Mouse (Mus musculus) C2C12 (cell line): ENCODE measurements at regions not wholly inside any gene's neighbourhood (a gene's known extent, or its start where the extent isn't known, plus 50 kb on each side); places are given as distances from the start of the nearest gene placed in this dataset.
A peak's percentile ranks its signal among the peaks of the same experiment; 100 is the strongest.

Source experiments
- H3K27me3 ChIP-seq: one replicate; pipeline ENCODE4 v1.6.1; 2011; ENCODE audit not compliant: control insufficient read depth, insufficient read depth, insufficient read length
- H3K36me3 ChIP-seq: one replicate; pipeline ENCODE4 v1.6.1; 2011; ENCODE audit not compliant: control insufficient read depth, insufficient read depth
- H3K4me3 ChIP-seq: one replicate; pipeline ENCODE4 v1.5.1; 2011; ENCODE audit warnings: mild to moderate bottlenecking, control low read depth; ENCODE audit not compliant: poor library complexity, insufficient read depth, severe bottlenecking
- H3K79me2 ChIP-seq: one replicate; pipeline ENCODE4 v1.6.1; 2011; ENCODE audit not compliant: control insufficient read depth, insufficient read depth
- H3K79me3 ChIP-seq: one replicate; pipeline ENCODE4 v1.6.1; 2011; ENCODE audit warnings: low read depth, control low read depth
- H3ac ChIP-seq: one replicate; pipeline ENCODE3; 2011; ENCODE audit warnings: low read depth; ENCODE audit not compliant: control insufficient read depth, insufficient read length
- CEBPB ChIP-seq: IDR thresholded peaks from one replicate; pipeline ENCODE4 v1.6.1; 2011; ENCODE audit warnings: low read depth, mild to moderate bottlenecking, control low read depth, moderate library complexity
- CTCF ChIP-seq: IDR thresholded peaks from one replicate; pipeline ENCODE4 v1.5.1; 2011; ENCODE audit not compliant: control insufficient read depth, insufficient read depth, insufficient read length
- FOSL1 ChIP-seq: IDR thresholded peaks from one replicate; pipeline ENCODE4 v1.8.0; 2011; ENCODE audit warnings: mild to moderate bottlenecking, low read length; ENCODE audit not compliant: poor library complexity, insufficient read depth, severe bottlenecking
- MAX ChIP-seq: IDR thresholded peaks from one replicate; pipeline ENCODE4 v1.6.1; 2011; ENCODE audit warnings: mild to moderate bottlenecking, control low read depth
- MYOD1 ChIP-seq: IDR thresholded peaks from one replicate; pipeline ENCODE4 v1.6.1; 2011; ENCODE audit warnings: low read depth; ENCODE audit not compliant: control insufficient read depth, insufficient read length
- MYOG ChIP-seq: IDR thresholded peaks from one replicate; pipeline ENCODE4 v1.6.1; 2011; ENCODE audit not compliant: control insufficient read depth, insufficient read length; ENCODE audit errors: extremely low read depth
- USF1 ChIP-seq: IDR thresholded peaks from one replicate; pipeline ENCODE4 v1.6.1; 2011; ENCODE audit warnings: low read depth, mild to moderate bottlenecking, control low read depth, moderate library complexity

GRCm38 (mm10) chr1:89394471-89394870 is 60.1 kb upstream of the Agap1 start:
- Histone ChIP-seq H3K27me3 (peaks cover 3% of the 10 kb centered on the region), H3K36me3 (no peaks in the 10 kb centered on the region), H3ac (no peak overlapping the region), H3K79me3 (no peaks in the 10 kb centered on the region), H3K79me2 (no peaks in the 10 kb centered on the region), H3K4me3 (no peak overlapping the region)
- TF ChIP-seq MYOD1 = peak; percentile 16
- no peak for TF ChIP-seq FOSL1
- TF ChIP-seq CEBPB = no peak
- TF ChIP-seq USF1 = no peak
- TF ChIP-seq MYOG = no peak
- TF ChIP-seq MAX = no peak
- no peak for TF ChIP-seq CTCF

- Histone ChIP-seq H3K27me3 (peaks cover 3% of the 10 kb centered on the region), H3K4me3 (no peak overlapping the region), H3K79me2 (no peaks in the 10 kb centered on the region), H3K79me3 (no peaks in the 10 kb centered on the region), H3ac (no peak overlapping the region), H3K36me3 (no peaks in the 10 kb centered on the region)
- TF ChIP-seq CTCF (no peak), USF1 (no peak), MYOG (no peak), FOSL1 (no peak), CEBPB (no peak), MYOD1 (no peak), MAX (no peak)
Measured at GRCm38 (mm10) chr1:89400734-89401202, 53.8 kb upstream of the Agap1 start.

DNA sequence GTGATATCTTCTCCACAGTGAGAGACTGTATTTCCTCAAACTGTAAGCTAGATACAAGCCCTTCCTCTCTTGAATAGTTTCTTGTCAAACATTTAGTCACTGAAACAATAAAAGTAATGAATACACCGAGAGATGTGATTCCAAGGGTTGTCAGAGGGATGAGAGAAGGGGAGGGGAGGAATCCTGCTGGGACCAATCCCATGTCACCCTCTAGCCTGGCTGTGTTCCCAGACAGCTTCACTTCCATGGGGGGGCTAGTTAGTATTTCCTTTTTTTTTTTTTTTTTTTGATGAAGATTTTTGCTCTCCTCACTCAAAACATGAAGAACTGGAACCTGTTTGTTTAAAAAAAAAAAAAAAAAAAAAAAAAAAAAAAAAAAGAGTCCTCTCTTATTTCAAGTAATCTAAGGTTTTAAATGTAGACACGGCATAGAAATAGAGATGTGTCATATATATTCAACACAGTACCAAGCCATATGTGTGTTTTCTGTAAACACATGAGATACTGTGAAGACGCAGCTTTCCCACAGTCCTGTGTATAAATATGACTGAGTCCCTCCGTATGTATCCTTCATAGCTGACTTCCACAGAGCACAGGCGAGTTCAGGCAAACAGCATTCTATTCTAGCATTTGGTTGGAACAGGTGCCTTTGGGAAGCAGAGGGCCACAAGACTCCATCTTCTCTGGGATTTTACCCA is 51.9 kb upstream of the Agap1 start:
- Histone ChIP-seq H3K79me3 (no peaks in the 10 kb centered on the region), H3K27me3 (no peaks in the 10 kb centered on the region), H3K36me3 (no peaks in the 10 kb centered on the region), H3K79me2 (no peaks in the 10 kb centered on the region), H3ac (no peak overlapping the region), H3K4me3 (no peak overlapping the region)
- TF ChIP-seq CTCF (no peak), MYOD1 (no peak), MYOG (no peak), USF1 (no peak), MAX (no peak), FOSL1 (no peak), CEBPB (no peak)

- no peaks in the 10 kb centered on the region for H3K79me3 ChIP-seq
Measured at GRCm38 (mm10) chr1:89403551-89404050, 51.0 kb upstream of the Agap1 start.

More at GRCm38 (mm10) chr1:89403551-89404050, 51.0 kb upstream of the Agap1 start:
- H3K4me3 ChIP-seq = no peak overlapping the region
- H3K36me3 ChIP-seq = no peaks in the 10 kb centered on the region
- no peaks in the 10 kb centered on the region for H3K79me2 ChIP-seq
- H3K27me3 ChIP-seq = no peaks in the 10 kb centered on the region
- TF ChIP-seq USF1 (no peak), FOSL1 (no peak), MYOD1 (no peak), CTCF (no peak), MAX (no peak), MYOG (no peak), CEBPB (no peak)
- no peak overlapping the region for H3ac ChIP-seq
